Mouse (Mus musculus) T-helper 2 cell (primary cell): Measurements from ENCODE around the gene Bri3bp.
"Not testable (repeated sequence)": the region's sequence is repeated elsewhere in the genome, so short reads cannot be mapped to it uniquely, and the experiment has no call there.

Source experiments
- in situ Hi-C: fragments of 300-600 bp; cut with MboI, MseI; formaldehyde crosslinking; loops from one replicate; pipeline ENCODE4 v1.15.1; 2025; ENCODE audit warnings: high pct_unique_total_duplicates

Bri3bp gene

GRCm38 (mm10) chr5:125483712-125484611, 42.6 kb downstream of the Bri3bp start:
- in situ Hi-C loops: no loop called here

DNA sequence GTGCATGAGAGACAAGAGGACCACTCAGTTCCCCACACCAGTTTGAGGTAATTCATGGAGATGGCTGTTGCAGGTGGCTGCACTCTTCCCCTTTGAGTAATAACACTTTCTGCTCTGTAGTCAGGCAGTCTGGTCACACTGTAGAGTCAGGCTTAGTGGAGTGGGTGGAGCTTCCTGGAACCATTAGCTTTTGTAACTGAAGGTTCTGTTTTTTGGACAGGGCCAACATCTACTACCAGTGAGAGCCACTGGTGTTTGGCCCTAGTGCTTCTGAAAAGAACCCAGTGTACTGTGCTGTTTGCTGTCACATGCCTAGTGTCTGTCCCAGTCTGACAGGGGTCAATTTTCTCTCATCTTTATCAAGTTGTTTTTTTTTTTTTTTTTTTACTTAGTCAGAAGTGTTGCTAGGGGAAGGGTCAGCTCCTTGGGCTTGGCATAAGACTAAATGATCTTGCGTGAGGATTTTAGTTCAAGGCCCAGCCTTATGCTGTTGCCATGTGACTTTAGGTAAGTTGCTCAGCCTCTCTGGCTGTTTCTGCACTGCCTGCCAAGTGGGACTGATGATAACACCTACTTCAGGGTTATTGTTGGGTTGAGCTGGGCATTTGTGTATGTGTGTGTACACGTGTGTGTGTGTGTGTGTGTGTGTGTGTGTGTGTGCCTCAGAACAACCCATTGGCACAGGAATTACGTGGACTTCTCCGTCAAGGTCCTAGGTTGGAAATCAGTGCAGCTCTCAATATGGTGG, 43.8 kb downstream of the Bri3bp start:
- in situ Hi-C loops: no loop called here

- in situ Hi-C loops: no loop called here
Observed at GRCm38 (mm10) chr5:125486088-125486487, 44.7 kb downstream of the Bri3bp start.

DNA sequence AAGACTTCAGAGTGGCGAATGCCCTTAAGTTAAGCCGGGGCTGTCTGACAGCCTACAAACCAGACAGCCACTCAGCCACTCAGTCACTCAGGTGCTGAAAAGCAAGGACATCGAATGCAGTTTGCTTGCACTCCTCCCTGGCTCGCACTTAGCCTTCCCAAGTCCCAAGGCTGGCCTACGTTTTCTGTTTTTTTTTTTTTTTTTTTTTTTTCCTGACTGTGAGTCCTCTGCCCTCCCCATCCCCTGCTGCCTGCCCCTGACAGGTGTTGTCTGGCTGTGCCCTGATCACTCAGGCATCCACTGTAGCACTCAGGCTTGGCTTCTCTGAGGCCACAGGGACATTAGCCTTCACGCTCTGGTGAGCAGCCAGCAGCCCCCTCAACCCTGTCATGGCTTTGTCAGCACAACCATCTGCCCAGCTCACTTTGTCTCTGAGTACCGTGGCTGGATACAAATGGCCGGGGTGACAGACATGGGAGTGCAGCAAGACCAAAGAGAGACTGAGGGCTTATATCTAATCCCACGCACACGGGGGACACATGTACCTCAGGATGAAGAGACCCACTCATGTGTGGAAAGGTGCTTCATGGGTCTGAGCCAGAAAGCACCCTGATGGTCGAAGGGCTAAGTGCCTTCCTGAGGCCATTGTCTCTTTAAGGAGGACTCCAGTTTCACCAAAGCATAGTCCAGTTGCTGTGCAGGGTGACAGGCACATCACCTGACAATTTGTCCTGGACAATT, 46.2 kb downstream of the Bri3bp start:
- in situ Hi-C loops: no loop called here

DNA sequence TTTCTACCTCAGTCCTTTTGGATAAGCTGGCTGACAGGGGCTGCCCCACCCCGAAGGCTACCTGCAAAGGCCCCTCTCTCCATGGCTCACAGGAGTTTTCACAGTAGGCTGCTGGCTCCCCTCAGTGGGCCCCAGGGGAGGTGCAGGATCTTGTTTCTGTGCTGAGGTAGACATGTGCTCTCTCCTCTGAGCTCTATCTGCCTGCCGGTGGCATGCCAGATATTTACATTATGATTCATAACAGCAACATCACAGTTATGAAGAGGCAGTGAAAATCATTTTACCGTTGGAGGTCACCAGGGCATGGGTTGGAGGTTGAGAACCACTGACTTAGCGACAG, 46.7 kb downstream of the Bri3bp start:
- in situ Hi-C loops: no loop called here

DNA sequence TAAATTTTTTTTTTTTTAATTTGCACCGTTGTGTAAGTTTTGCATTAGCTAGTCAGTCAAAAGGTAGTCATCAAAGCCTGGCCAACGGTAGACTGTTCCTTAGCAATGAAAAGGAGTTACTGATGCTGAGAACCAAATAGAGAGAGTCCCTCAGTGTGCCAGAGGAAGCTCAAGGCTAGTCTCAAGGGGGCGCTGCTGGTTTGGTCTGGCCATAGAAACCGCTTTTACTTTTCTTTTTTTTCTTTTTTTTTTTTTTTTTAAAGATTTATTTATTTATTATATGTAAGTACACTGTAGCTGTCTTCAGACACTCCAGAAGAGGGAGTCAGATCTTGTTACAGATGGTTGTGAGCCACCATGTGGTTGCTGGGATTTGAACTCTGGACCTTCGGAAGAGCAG, 47.6 kb downstream of the Bri3bp start:
- in situ Hi-C loops: not testable (repeated sequence)

- in situ Hi-C loops: no loop called here
Observed at GRCm38 (mm10) chr5:125491107-125491506, 49.7 kb downstream of the Bri3bp start.

- in situ Hi-C loops: no loop called here
Observed at GRCm38 (mm10) chr5:125492379-125493092, 51.2 kb downstream of the Bri3bp start.

DNA sequence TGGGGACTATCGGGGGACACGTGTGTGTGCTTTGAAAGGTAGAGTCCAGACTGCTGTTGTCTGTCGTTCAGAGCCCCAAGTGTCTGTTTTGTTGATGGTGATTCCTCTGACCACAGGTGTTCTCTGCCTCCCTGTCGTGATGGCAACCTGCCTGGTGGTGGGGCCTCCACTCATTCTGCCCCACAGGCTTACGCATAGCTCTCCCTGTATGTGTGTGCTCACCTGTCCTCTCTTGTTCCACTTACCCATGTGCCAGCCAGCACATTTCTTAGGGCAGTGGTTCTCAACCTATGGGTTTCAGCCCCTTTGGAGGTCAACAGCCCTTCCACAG, 51.7 kb downstream of the Bri3bp start:
- in situ Hi-C loops: no loop called here

- in situ Hi-C loops: no loop called here
Observed at GRCm38 (mm10) chr5:125495655-125496054, 54.3 kb downstream of the Bri3bp start.

GRCm38 (mm10) chr5:125497821-125498600, 56.6 kb downstream of the Bri3bp start:
- in situ Hi-C loops: no loop called here

DNA sequence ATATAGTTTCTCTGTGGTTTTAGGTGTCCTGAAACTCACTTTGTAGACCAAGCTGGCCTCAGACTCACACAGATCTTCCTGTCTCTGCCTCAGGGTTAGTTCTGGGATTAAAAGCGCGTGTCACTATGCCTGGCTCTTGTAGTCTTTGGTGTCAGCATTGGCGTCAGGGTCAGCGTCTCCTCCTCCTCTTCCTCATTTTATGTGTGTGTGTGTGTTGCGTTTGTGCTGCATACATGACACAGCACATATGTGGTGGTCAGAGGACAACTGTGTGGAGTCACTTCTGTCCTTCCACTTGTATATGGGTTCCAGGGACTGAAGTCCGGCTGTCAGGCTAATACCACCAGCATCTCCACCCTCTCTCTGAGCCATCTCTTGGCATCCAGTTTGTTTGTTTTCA, 60.1 kb downstream of the Bri3bp start:
- in situ Hi-C loops: no loop called here

- in situ Hi-C loops: no loop called here
Observed at GRCm38 (mm10) chr5:125502186-125502585, 60.8 kb downstream of the Bri3bp start.

DNA sequence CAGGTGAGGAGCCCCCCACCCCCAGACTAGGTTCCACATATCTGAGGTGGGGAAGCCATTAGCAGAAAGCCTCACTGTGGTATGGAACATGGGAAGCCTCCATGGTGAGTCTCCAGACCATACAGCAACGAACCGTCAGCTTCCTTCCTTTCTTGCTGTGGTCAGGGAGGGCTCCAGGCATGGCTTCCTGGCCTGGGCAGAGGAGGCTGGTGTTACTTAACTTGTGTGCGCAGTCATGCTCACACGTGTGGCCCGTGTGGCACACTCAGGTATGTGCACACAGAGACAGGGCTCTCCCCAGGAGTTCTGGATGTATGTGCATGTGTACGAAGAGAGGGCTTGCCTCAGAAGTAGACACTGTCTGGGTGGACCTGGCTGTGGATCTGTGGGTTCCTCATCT, 62.3 kb downstream of the Bri3bp start:
- in situ Hi-C loops: no loop called here

- in situ Hi-C loops: no loop called here
Observed at GRCm38 (mm10) chr5:125504692-125505091, 63.3 kb downstream of the Bri3bp start.

- in situ Hi-C loops: no loop called here
Observed at GRCm38 (mm10) chr5:125505968-125506367, 64.6 kb downstream of the Bri3bp start.

- in situ Hi-C loops: no loop called here
Observed at GRCm38 (mm10) chr5:125507582-125507981, 66.2 kb downstream of the Bri3bp start.

DNA sequence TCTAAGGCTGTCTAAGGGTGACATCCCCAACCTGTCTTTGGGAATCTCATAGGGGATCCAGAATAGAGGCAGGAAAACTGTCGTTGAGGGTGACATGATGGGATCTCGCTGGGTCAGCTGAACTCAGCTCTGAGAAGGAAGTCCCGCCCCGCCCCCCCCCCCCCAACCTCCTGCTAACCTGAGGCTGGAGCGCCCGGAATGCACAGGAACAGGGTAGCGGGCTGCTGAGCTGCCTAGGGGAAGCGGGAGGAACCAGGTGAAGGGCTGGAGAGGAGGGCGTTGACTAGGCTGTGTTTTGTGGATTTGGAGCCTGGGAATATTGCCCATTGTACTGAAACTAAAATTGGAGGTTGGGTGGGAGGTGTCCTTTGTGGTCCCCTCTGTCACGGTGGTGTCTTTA, 66.6 kb downstream of the Bri3bp start:
- in situ Hi-C loops: no loop called here

- in situ Hi-C loops: no loop called here
Observed at GRCm38 (mm10) chr5:125509541-125509940, 68.2 kb downstream of the Bri3bp start.
